Mouse (Mus musculus) heart, postnatal 0 days (tissue): ENCODE data around the gene Pip4k2b. TPM values are rescaled to one million over a fixed set of nuclear protein-coding genes. Genes with fewer than 3 reads are reported as not detected.

ENCODE experiments used
- ATAC-seq: fragments of 200-750 bp; cut with Nextera tagmentation; 2 replicates; pipeline ENCODE4 v1.8.0; 2017; ENCODE audit warnings: low read depth, moderate number of reproducible peaks, moderate library complexity; ENCODE audit not compliant: insufficient read depth
- DNase-seq: peaks from one replicate; pipeline ENCODE4 v3.0.0-alpha.2; 2016; ENCODE audit warnings: low spot score
- H3K27ac ChIP-seq: fragments of 300-500 bp; sonication (generic); 2 replicates; pipeline ENCODE4 v1.5.1; 2014; ENCODE audit warnings: low read depth, mild to moderate bottlenecking
- H3K27me3 ChIP-seq: fragments of 300-500 bp; sonication (generic); 2 replicates; pipeline ENCODE4 v1.6.1; 2014; ENCODE audit warnings: low read length, mixed read lengths; ENCODE audit not compliant: control insufficient read depth, insufficient read depth
- H3K36me3 ChIP-seq: fragments of 300-500 bp; sonication (generic); replicated peaks from 2 replicates; pipeline ENCODE4 v1.6.1; 2014; ENCODE audit warnings: low read length, mixed read lengths; ENCODE audit not compliant: control insufficient read depth, insufficient read depth
- H3K4me1 ChIP-seq: fragments of 300-500 bp; sonication (generic); 2 replicates; pipeline ENCODE4 v1.6.1; 2014; ENCODE audit warnings: antibody characterized with exemption; ENCODE audit not compliant: control insufficient read depth, insufficient read depth
- H3K4me2 ChIP-seq: fragments of 300-500 bp; sonication (generic); 2 replicates; pipeline ENCODE4 v1.6.1; 2014; ENCODE audit warnings: low read depth, mild to moderate bottlenecking, low read length, moderate library complexity
- H3K4me3 ChIP-seq: fragments of 300-500 bp; sonication (generic); 2 replicates; pipeline ENCODE4 v1.5.1; 2014; ENCODE audit warnings: low read depth, low read length
- H3K9ac ChIP-seq: fragments of 300-500 bp; sonication (generic); replicated peaks from 2 replicates; pipeline ENCODE4 v1.6.1; 2014; ENCODE audit warnings: low read depth, low read length, mixed read lengths
- H3K9me3 ChIP-seq: fragments of 300-500 bp; sonication (generic); replicated peaks from 2 replicates; pipeline ENCODE4 v1.6.1; 2016; ENCODE audit warnings: low read length; ENCODE audit not compliant: control insufficient read depth
- CTCF ChIP-seq: IDR thresholded peaks from 2 replicates; pipeline ENCODE4 v1.5.1; 2016; ENCODE audit warnings: antibody characterized with exemption, control low read depth, low read depth
- EP300 ChIP-seq: IDR thresholded peaks from 2 replicates; pipeline ENCODE4 v1.6.1; 2016; ENCODE audit warnings: antibody characterized with exemption, low read depth
- WGBS: fragments of 180-500 bp; shearing (Covaris S2); extraction: QIAGEN DNeasy Blood & Tissue Kit; methylation state at CpG from one replicate; pipeline ENCODE4 v1.1.7; 2014; 5-methylcytosine and 5-hydroxymethylcytosine counted together
- polyA plus RNA-seq: library from polyadenylated mRNA; unstranded; fragments of >200 nt; fragmentation: Nextera tagmentation; extraction: Ambion mirVana; gene quantifications from 2 replicates; pipeline ENCODE4 v1.2.1, GENCODE M21; 2015
- total RNA-seq: library from RNA; depleted of rRNA; stranded (reverse); fragments of >200 nt; gene quantifications from 2 replicates; pipeline ENCODE4 v1.2.3, GENCODE M21; 2014; ENCODE audit warnings: low replicate concordance

Gene Pip4k2b
- total and polyA plus RNA-seq, 2 experiments from 2014 or later = 0.79 to 12.7 TPM

DNA sequence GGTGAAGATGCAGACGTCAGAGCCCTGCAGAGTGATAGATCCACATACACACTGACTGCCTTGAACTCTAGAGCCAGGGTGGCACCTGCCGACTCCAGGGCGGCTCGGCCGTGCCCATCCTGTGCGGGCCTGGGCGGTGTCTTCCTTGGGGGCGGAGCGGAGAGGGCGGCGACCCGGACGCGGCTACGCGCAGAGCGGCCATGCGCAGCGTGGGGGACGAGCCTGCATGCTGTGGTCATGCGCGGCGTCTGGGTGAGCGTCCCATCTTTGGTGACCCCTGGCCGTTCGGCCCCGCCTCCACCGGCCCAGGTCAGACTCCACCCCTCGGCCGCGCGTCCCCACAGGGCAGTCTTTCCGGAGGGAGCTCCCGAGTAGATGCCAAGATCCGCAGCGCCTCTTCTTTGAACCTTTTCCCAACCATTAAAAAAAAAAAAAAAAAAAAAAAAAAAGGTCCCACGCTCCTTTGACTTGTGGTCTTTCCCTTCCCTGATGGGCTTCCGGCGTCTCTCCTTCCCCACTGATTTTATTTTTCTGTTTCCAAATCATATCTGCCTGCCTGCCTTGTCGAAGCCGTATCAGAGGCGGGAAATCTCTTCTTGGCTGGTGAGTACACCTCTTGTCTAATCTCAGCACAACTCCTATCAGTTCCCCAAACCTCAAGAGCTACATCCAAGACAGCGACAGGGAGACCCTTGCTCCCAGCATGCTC is 58.7 kb downstream of the Pip4k2b start, which contains the start of gene Cisd3:
Cisd3 (plus strand) TSS at position 214 of the 709 bp plus-strand sequence.
- H3K9me3 ChIP-seq = no peaks in the 10 kb centered on the region
- peaks cover 10% of the 10 kb centered on the region; the same call in 1 of the 2 replicates for H3K4me1 ChIP-seq
- H3K27ac ChIP-seq = peak within 1 kb of the TSS; percentile 56
- DNase-seq = peak; percentile 91
- peaks cover 34% of the 10 kb centered on the region for H3K36me3 ChIP-seq
- WGBS = under 1% methylated on average over 35 of the region's 43 CpGs
- TF ChIP-seq EP300 (0 out of 2 replicates have a peak, but pooled peaks have one; percentile 28), CTCF (no peak)
- ATAC-seq = peak; percentile 93
- peak within 1 kb of the TSS; percentile 45 for H3K4me3 ChIP-seq
- peak within 1 kb of the TSS; percentile 42 for H3K9ac ChIP-seq
- H3K27me3 ChIP-seq = no peaks in the 10 kb centered on the region
- peak within 1 kb of the TSS; percentile 74 for H3K4me2 ChIP-seq

DNA sequence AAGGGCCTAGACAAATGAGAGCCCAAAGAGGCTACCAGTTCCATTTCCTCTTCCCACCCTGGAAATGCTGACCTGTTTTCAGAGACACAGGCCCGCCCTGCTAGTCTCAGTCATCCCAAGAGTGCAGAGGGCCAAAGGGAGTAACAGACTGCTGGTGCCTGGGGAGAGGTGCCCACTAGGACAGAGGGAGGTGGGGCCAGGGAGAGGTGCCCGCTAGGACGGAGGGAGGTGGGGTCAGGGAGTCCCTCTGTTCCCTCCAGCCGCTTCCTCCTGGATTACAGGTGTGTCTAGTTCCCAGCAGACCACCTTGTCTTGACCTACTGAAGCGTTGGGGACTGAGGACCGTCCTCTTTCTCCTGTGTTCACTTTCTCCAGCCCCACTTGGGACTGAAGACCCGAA is 59.7 kb downstream of the Pip4k2b start:
- Histone ChIP-seq H3K9me3 (no peaks in the 10 kb centered on the region), H3K27ac (peak overlapping the region; percentile 56; the same call in 1 of the 2 replicates), H3K4me1 (peaks cover 10% of the 10 kb centered on the region; the same call in 1 of the 2 replicates), H3K27me3 (no peaks in the 10 kb centered on the region), H3K36me3 (peaks cover 31% of the 10 kb centered on the region), H3K4me3 (no peak overlapping the region), H3K9ac (no peak overlapping the region), H3K4me2 (no peak overlapping the region)
- ATAC-seq (no peak), DNase-seq (no peak)
- TF ChIP-seq EP300 = no peak
- TF ChIP-seq CTCF = no peak
- WGBS = 44% methylated on average over 7 of the region's 7 CpGs

DNA sequence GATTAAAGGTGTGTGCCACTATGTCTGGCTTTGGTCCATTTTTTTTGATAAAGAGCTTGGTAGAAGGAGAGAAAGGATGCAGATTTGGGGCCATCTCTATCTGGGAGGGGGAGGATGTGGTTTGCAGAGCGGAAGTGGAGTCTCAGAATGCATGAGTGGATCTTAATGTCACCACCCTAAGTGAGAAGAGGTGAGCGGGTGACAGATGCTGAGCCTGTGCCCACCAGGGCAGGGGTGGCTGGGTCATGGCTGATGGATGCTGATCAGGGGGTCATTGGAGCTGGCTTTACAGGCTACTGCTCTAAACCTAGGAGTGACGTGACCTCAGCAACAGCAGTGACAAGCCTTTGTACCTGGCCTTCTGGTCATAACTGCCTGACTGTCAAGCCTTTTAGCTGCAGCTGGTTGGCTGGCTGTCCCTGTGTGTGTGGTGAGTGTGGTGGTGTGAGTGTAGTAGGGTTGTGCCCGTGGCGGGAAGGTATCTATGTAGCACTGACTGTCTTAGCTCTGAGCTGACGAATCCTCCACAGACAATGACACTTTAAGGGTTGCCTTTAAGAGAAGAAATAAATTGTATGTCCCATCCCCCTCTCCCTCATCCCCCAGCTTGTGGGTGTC is 60.3 kb downstream of the Pip4k2b start:
- Histone ChIP-seq H3K9me3 (no peaks in the 10 kb centered on the region), H3K27ac (0 out of 2 replicates have a peak overlapping the region, but pooled peaks have one; percentile 56), H3K36me3 (peaks cover 33% of the 10 kb centered on the region)

DNA sequence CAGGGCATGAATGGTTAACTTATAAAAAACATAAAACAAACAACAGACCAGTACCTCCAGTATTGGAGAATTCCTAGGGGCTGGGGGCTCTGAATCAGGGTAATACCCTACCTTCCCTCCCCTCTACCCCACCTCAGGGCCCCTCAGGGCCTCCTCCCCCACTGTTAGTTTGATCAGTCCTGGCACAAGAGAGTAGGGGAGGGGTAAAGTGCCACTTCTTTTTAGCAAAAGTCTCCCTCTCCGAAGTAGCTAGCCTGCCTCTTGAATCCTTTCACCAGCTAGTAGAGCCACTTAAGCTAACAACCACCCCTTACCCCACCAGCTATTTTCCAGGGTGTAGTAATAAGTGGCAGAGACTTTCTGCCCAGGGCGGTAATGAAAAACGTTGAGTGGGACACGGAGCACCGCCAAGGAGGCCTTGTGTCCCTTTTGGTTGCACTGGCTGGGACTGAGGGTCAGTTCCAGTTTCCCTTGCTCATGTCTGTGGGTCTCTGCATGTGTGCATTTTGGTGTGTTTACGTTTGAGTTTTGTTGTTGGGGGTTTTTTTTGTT is 61.9 kb downstream of the Pip4k2b start:
- TF ChIP-seq EP300 (no peak), CTCF (no peak)
- no peak for ATAC-seq
- DNase-seq = no peak
- WGBS = 56% methylated on average over 6 of the region's 6 CpGs
- Histone ChIP-seq H3K36me3 (peaks cover 42% of the 10 kb centered on the region), H3K4me2 (no peak overlapping the region), H3K27ac (no peak overlapping the region), H3K27me3 (no peaks in the 10 kb centered on the region), H3K4me1 (peaks cover 10% of the 10 kb centered on the region; the same call in 1 of the 2 replicates), H3K9me3 (no peaks in the 10 kb centered on the region), H3K9ac (no peak overlapping the region), H3K4me3 (no peak overlapping the region)

More for the DNA sequence above, 60.3 kb downstream of the Pip4k2b start:
- no peak for ATAC-seq
- WGBS = 77% methylated on average over 6 of the region's 6 CpGs
- TF ChIP-seq EP300 = no peak
- TF ChIP-seq CTCF = no peak
- H3K9ac ChIP-seq = no peak overlapping the region
- H3K27me3 ChIP-seq = no peaks in the 10 kb centered on the region
- no peak for DNase-seq
- no peak overlapping the region for H3K4me3 ChIP-seq
- no peak overlapping the region for H3K4me2 ChIP-seq
- peaks cover 10% of the 10 kb centered on the region; the same call in 1 of the 2 replicates for H3K4me1 ChIP-seq

DNA sequence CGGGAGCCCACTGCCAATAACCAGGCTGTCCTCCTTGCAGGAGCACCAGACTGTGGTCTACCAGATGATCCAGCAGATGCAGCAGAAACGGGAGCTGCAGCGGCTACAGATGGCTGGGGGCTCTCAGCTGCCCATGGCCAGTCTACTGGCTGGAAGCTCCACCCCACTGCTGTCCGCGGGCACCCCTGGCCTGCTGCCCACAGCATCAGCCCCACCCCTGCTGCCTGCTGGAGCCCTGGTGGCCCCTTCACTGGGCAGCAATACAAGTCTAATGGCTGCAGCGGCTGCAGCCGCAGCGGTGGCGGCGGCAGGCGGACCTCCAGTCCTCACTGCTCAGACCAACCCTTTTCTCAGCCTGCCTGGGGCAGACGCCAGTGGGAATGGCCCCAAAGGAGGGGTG is 64.1 kb downstream of the Pip4k2b start:
- H3K36me3 ChIP-seq = peaks cover 63% of the 10 kb centered on the region
- H3K4me3 ChIP-seq = no peak overlapping the region
- ATAC-seq (peak; percentile 66), DNase-seq (peak; percentile 50)
- H3K4me2 ChIP-seq = no peak overlapping the region
- no peaks in the 10 kb centered on the region for H3K27me3 ChIP-seq
- no peak for TF ChIP-seq CTCF
- no peak for TF ChIP-seq EP300
- H3K27ac ChIP-seq = peak overlapping the region; percentile 30; the same call in 1 of the 2 replicates
- no peaks in the 10 kb centered on the region for H3K4me1 ChIP-seq
- no peak overlapping the region for H3K9ac ChIP-seq
- no peaks in the 10 kb centered on the region for H3K9me3 ChIP-seq
- 47% methylated on average over 12 of the region's 12 CpGs for WGBS
